Mouse (Mus musculus): ENCODE data around the gene Arl16. TPM values are rescaled to one million over a fixed set of nuclear protein-coding genes. Genes with fewer than 3 reads are reported as not detected.

Gene Arl16
- 87.8 and 95.3 TPM in 2 replicates for polyA plus RNA-seq (2021; fragmentation: Nextera tagmentation)
- long read RNA-seq, experiment 1, transcript Arl16-204 (4 exons, 607 nt) = minor isoform, 15 of 83 reads
- long read RNA-seq, experiment 1, transcript Arl16-211 (3 exons, 760 nt) = minor isoform, 20 of 83 reads
- long read RNA-seq, experiment 1, transcript Arl16-201 (5 exons, 911 nt) = major isoform, 32 of 83 reads
- long read RNA-seq, experiment 1, transcript Arl16-209 (4 exons, 429 nt) = minor isoform, 6 of 83 reads
- long read RNA-seq, experiment 1, partial matches to known transcripts = 5 of 83 reads
- long read RNA-seq, experiment 1, other reads (novel, unspliced or antisense) = 5 of 83 reads
- long read RNA-seq, experiment 2, transcript Arl16-204 (4 exons, 607 nt) = minor isoform, 20 of 145 reads
- long read RNA-seq, experiment 2, transcript Arl16-209 (4 exons, 429 nt) = minor isoform, 6 of 145 reads
- long read RNA-seq, experiment 2, transcript Arl16-211 (3 exons, 760 nt) = minor isoform, 40 of 145 reads
- long read RNA-seq, experiment 2, transcript Arl16-201 (5 exons, 911 nt) = major isoform, 42 of 145 reads
- long read RNA-seq, experiment 2, partial matches to known transcripts = 13 of 145 reads
- long read RNA-seq, experiment 2, other reads (novel, unspliced or antisense) = 16 of 145 reads

DNA sequence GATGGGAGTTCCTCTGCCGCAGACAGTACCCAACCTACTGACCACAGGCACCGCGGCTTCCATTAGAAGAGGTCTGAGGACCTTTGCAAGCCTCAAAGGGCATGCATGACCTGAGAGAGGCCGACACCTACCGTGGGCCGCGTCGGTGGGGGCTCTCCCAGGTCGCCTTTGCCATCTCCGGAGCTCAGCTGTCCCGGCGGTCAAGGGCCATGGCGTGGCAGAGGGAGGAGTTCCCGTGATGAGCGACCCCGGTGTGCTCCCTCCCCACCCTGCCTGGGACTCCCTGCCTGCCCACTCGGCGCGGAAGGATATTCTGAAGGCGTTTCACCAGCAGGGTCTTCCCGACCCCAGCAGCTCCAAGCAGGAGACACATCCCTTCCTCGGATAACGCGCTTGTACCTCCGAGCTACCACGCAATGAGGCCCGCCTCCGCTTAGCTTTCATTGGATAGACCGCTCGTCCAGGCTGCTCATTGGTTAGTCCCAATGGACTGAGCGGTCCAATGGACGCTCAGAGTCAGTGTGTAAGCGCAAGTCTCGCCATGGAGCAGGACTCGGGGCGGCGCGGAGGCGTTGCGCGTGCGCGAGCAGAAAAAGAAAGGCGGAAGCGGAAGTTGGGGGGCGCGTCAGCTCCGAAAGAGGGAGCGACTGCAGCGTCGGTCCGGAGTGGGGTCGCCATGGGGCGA, at the start of gene Arl16:
Arl16 (minus strand) TSS at position 557 of the 685 bp plus-strand sequence.

DNA sequence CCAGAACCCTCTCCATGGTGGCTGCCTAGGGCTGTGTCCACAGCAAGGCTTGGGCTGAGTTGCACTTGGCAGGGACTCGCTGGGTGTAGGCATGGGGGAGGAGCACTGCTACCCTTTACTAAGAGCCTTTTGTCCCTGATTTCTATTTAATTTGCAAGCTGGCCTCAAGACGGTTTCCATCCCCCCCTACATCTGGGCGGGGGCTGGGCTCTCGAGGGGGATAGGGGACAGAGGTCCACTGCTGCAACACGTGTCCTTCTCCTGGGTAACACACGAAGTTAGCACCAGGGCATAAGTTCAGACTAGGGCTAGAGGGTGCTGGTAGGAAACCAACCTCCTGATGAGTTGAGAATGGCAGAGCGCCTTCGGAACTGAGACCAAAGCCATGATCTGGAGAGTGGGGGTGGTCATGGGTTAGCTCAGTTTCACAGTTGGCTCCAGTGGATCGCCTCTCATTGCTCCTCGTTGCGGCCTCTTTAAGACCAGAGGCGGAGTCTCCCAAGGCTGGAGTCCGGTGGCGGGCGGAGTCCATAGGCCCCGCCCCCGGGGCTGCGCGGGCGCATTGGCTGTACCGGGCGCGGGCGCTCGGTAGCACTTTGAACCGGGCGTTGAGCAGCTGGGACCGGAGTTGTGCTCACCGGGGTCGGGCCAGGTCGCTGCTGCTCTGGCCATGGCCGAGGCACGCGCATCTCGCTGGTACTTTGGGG, 24.1 kb upstream of the Arl16 start, which contains the start of gene Slc25a10:
Slc25a10 (plus strand) TSS at position 524 of the 707 bp plus-strand sequence.

GRCm38 (mm10) chr11:120484265-120484981, 17.0 kb upstream of the Arl16 start, which contains the start of gene Mrpl12:
Gene Mrpl12 (plus strand): TSS chr11:120484613.

DNA sequence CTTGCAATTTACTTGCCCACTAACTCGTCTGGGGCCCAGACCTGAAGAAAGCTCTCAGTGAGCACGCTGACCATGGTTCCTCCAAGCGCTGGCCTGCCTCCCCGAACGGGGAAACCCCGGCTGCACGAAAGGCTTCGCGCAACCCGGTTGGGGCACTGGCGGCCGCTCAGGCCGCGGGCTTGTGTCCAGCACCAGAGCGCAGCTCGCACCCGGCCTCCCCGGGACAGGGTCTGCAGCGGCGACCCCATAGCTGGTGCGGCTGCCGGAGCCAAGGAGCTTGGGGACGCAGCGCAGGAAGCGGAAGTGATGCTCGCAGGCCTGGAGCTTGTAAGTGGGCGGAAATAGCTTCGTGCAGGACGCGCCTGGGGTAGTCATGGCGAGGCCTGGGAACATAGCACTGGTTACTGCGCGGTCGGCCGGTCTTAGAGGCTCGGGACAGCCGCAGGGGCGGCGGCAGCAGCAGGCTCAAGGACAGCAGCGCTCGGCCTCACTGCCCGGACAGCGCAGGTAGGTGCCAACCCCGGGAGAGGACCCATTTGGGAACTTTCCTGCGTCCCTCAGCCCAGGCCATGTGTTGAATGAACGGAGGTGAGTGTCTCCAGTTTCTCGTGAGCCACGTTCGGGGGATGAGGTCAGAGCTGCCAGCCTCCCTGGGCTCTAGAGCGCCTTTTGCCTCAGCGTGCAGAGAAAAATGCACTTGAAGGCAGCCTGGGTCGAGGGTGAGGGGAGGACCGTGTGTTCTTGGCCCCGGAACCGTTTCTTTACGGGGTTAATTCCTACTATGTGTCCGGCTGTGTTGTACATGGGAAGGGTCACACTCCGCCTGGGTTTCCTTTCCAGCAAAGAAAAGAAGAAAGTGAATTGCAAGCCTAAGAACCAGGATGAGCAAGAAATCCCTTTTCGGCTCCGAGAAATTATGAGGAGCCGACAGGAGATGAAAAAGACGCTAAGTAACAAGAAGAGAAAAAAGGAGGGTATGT, 9.3 kb downstream of the Arl16 start, which contains the start of the genes Oxld1 and Ccdc137:
Oxld1 (minus strand) TSS at position 297 of the 980 bp plus-strand sequence.
Ccdc137 (plus strand) TSS at position 344 of the 980 bp plus-strand sequence.

GRCm38 (mm10) chr11:120453306-120453705, 14.1 kb downstream of the Arl16 start, which contains the start of gene Pde6g:
Gene Pde6g (minus strand): TSS chr11:120453500.

GRCm38 (mm10) chr11:120442344-120442743, 25.1 kb downstream of the Arl16 start, which contains the start of gene Tspan10:
Gene Tspan10 (plus strand): TSS chr11:120442644.

GRCm38 (mm10) chr11:120437152-120437856, 30.1 kb downstream of the Arl16 start, which contains the start of gene Nploc4:
Gene Nploc4 (minus strand): TSS chr11:120437708.

Other genes starting within 250 kb of the Arl16 start
- 1.1 and 1.6 TPM in 2 replicates for gene Bahcc1, start 234.7 kb downstream of the Arl16 start, polyA plus RNA-seq (2021; fragmentation: Nextera tagmentation)
- gene Actg1, start 119.1 kb downstream of the Arl16 start, polyA plus RNA-seq (2021; fragmentation: Nextera tagmentation) = 2,332 and 2,802 TPM in 2 replicates
- gene Fscn2, start 106.1 kb downstream of the Arl16 start, polyA plus RNA-seq (2021; fragmentation: Nextera tagmentation) = 1.6 TPM in 2 replicates
- 8.4 and 9.4 TPM in 2 replicates for gene Faap100, start 88.8 kb downstream of the Arl16 start, polyA plus RNA-seq (2021; fragmentation: Nextera tagmentation)
- 5.8 and 6.1 TPM in 2 replicates for gene Nploc4, start 29.9 kb downstream of the Arl16 start, polyA plus RNA-seq (2021; fragmentation: Nextera tagmentation)
- 0.21 TPM in 1 of 2 replicates, not detected in the other for gene Tspan10, start 25.0 kb downstream of the Arl16 start, polyA plus RNA-seq (2021; fragmentation: Nextera tagmentation)
- 0.58 and 1.0 TPM in 2 replicates for gene Pde6g, start 14.1 kb downstream of the Arl16 start, polyA plus RNA-seq (2021; fragmentation: Nextera tagmentation)
- 31.7 and 34.6 TPM in 2 replicates for gene Oxld1, start 9.5 kb downstream of the Arl16 start, polyA plus RNA-seq (2021; fragmentation: Nextera tagmentation)
- gene Ccdc137, start 9.5 kb downstream of the Arl16 start, polyA plus RNA-seq (2021; fragmentation: Nextera tagmentation) = 29.5 and 39.5 TPM in 2 replicates
- gene Mrpl12, start 17.0 kb upstream of the Arl16 start, polyA plus RNA-seq (2021; fragmentation: Nextera tagmentation) = 104 and 110 TPM in 2 replicates
- gene Slc25a10, start 24.2 kb upstream of the Arl16 start, polyA plus RNA-seq (2021; fragmentation: Nextera tagmentation) = 13.3 and 13.5 TPM in 2 replicates
- gene Gcgr, start 63.1 kb upstream of the Arl16 start, polyA plus RNA-seq (2021; fragmentation: Nextera tagmentation) = 0.06 TPM in 1 of 2 replicates, not detected in the other
- gene Mcrip1, start 82.1 kb upstream of the Arl16 start, polyA plus RNA-seq (2021; fragmentation: Nextera tagmentation) = 224 and 238 TPM in 2 replicates
- gene Ppp1r27, start 83.5 kb upstream of the Arl16 start, polyA plus RNA-seq (2021; fragmentation: Nextera tagmentation) = not detected in 2 replicates
- 126 and 135 TPM in 2 replicates for gene P4hb, start 105.6 kb upstream of the Arl16 start, polyA plus RNA-seq (2021; fragmentation: Nextera tagmentation)
- 199 and 207 TPM in 2 replicates for gene Arhgdia, start 114.0 kb upstream of the Arl16 start, polyA plus RNA-seq (2021; fragmentation: Nextera tagmentation)
- gene Alyref, start 130.8 kb upstream of the Arl16 start, polyA plus RNA-seq (2021; fragmentation: Nextera tagmentation) = 8.1 and 9.0 TPM in 2 replicates
- gene Anapc11, start 130.8 kb upstream of the Arl16 start, polyA plus RNA-seq (2021; fragmentation: Nextera tagmentation) = 89.9 and 107 TPM in 2 replicates
- gene Npb, start 140.9 kb upstream of the Arl16 start, polyA plus RNA-seq (2021; fragmentation: Nextera tagmentation) = 2.9 and 3.2 TPM in 2 replicates
- 107 and 110 TPM in 2 replicates for gene Pcyt2, start 150.3 kb upstream of the Arl16 start, polyA plus RNA-seq (2021; fragmentation: Nextera tagmentation)
- 18.0 and 18.2 TPM in 2 replicates for gene Sirt7, start 157.6 kb upstream of the Arl16 start, polyA plus RNA-seq (2021; fragmentation: Nextera tagmentation)
- 12.7 and 13.4 TPM in 2 replicates for gene Mafg, start 166.0 kb upstream of the Arl16 start, polyA plus RNA-seq (2021; fragmentation: Nextera tagmentation)
- 3.6 and 4.8 TPM in 2 replicates for gene Pycr1, start 176.2 kb upstream of the Arl16 start, polyA plus RNA-seq (2021; fragmentation: Nextera tagmentation)
- gene Myadml2, start 180.6 kb upstream of the Arl16 start, polyA plus RNA-seq (2021; fragmentation: Nextera tagmentation) = 3.6 and 4.0 TPM in 2 replicates
- 0.49 and 1.1 TPM in 2 replicates for gene Notum, start 193.6 kb upstream of the Arl16 start, polyA plus RNA-seq (2021; fragmentation: Nextera tagmentation)
- 44.3 and 52.2 TPM in 2 replicates for gene Aspscr1, start 205.4 kb upstream of the Arl16 start, polyA plus RNA-seq (2021; fragmentation: Nextera tagmentation)
- gene Cenpx, start 246.1 kb upstream of the Arl16 start, polyA plus RNA-seq (2021; fragmentation: Nextera tagmentation) = 64.8 and 72.5 TPM in 2 replicates
- gene Lrrc45, start 246.3 kb upstream of the Arl16 start, polyA plus RNA-seq (2021; fragmentation: Nextera tagmentation) = 5.4 and 6.0 TPM in 2 replicates